Mouse (Mus musculus) heart, adult 2 months (tissue): Measurements from ENCODE around the gene Klhl1.

Experiments
- CTCF ChIP-seq: fragments of 200-600 bp; IDR thresholded peaks from 2 replicates; pipeline ENCODE4 v1.8.1; 2022; ENCODE audit warnings: antibody characterized with exemption, mild to moderate bottlenecking, moderate library complexity
- EP300 ChIP-seq: fragments of 200-500 bp; IDR thresholded peaks from 2 replicates; pipeline ENCODE4 v1.6.1; 2011; ENCODE audit warnings: low read depth, low read length, control low read depth; ENCODE audit not compliant: insufficient read depth
- POLR2A ChIP-seq: fragments of 200-500 bp; IDR thresholded peaks from 2 replicates; pipeline ENCODE4 v1.6.1; 2011; ENCODE audit warnings: mild to moderate bottlenecking, low read depth, low read length, control low read depth; ENCODE audit not compliant: insufficient read depth

DNA sequence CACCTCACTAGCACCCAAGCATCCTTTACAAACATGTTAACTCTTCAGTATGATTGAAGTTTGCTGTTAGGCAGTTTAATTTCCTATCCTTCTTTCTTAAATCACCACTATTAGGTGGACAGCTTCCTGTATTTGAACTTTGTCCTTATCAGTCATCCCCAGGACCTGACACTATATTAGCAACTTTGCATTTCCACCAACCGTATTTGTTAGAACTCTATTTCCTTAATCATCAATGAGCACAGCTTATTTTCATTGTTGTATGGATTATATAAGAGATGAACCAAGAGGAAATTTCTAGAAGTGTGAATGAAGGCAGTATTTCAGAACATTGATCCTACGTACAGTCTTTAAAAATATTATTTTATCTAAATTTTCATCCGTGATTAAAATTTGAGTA lies 156.2 kb downstream of the Klhl1 start:
- TF ChIP-seq CTCF (no peak), POLR2A (no peak), EP300 (no peak)
